Mouse (Mus musculus) T-helper 2 cell (primary cell): ENCODE measurements around the gene Cdk5.

ENCODE experiments used
- in situ Hi-C: fragments of 300-600 bp; cut with MboI, MseI; formaldehyde crosslinking; loops from one replicate; pipeline ENCODE4 v1.15.1; 2025; ENCODE audit warnings: high pct_unique_total_duplicates

Gene Cdk5

DNA sequence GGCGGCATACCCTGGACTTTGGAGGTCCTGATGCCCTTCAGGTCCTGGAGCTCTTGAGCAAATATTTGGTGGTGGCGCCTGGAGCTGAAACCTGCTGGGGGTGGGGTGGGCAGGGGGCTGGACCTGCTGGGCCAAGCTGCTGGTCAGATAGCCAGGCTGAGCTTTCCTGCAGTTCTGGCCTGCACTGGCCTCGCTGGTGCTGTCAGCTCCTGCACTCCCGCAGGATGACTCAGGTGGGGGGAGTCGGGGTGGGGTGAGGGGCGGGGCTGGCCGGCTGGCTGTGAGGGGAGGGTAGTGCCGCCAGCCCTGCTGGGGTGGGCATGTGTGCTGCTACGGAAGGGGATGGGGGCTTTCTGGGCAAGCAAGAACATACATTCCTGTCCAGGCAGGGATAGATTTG is 5.3 kb upstream of the Cdk5 start:
- in situ Hi-C loops: no loop called here

- in situ Hi-C loops: no loop called here
These were observed 4.7 kb upstream of the Cdk5 start for GRCm38 (mm10) chr5:24427981-24428402.

DNA sequence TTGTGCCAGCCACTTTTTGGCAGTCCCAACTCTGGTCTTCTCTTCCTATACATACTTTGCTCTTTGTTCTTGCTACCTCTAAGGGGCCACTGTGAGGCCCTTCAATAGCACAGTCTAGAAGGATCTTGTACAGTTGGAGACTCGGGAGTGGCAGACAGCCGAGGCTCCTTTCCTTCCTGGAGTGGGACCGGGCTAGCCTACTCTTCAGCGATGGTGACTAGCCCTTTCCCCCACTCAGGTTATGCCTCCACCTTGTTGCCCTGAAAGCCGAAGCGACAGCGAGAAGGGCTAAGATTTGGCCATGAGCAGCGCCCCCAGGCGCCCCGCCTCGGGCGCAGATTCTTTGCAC is 3.9 kb upstream of the Cdk5 start:
- in situ Hi-C loops: no loop called here

DNA sequence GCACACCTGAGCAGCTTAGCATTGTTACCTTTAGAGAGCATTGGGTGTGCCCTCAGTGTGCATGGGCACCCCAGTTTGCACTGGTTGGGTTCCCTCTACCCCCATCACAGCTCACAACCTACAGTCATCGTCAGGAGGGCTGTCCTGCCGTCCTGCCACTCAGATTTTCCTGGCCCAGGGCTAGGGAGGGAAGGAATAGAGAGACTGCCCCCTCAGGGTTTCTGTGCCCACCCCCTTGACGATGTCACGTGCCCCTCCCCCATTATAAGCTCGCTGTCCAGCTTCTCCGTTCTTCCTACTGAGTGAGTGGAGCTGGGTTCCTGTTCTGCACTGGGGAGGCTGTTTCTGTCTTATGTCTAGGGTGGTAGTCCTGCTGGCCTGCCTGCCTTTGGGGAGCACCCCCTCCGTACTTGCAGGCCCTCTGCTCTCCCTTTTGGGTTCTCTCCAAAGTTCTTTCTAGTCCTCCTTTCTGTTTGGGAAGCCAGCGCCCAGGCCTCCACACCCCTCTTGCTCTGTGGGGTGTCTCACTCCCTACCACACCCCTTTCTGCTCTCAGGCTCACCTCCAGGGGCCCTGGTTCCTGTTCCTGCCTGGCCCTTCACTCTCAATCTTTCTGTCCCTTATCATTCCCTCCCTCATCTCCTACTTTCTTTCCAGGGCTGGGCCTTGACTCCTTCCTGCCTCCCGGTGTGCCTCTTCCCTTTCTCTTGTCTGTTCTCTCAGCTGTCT is 3.4 kb upstream of the Cdk5 start:
- in situ Hi-C loops: no loop called here

DNA sequence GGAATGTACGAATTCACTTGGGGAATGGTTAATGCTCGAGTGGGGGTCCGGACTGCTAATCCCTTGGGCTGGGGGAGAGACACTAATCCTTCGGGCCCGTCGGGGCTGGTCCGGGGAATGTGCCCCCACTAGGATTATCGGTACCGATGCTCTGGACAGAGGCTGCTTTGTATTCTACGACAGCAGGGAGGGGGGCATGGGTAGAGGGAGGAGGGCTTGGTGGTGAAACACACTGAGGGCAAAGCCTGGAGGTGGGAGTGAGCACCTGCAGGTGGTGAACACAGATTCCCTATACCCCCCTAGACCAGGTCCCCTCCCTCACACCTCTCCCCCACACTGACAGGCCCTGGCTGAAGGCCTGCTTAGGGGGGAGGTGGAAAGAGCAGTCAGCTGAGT is 2.7 kb upstream of the Cdk5 start:
- in situ Hi-C loops: no loop called here

- in situ Hi-C loops: no loop called here
These were observed 2.2 kb upstream of the Cdk5 start for GRCm38 (mm10) chr5:24425421-24426036.

GRCm38 (mm10) chr5:24424861-24425411 is 1.6 kb upstream of the Cdk5 start:
- in situ Hi-C loops: no loop called here

DNA sequence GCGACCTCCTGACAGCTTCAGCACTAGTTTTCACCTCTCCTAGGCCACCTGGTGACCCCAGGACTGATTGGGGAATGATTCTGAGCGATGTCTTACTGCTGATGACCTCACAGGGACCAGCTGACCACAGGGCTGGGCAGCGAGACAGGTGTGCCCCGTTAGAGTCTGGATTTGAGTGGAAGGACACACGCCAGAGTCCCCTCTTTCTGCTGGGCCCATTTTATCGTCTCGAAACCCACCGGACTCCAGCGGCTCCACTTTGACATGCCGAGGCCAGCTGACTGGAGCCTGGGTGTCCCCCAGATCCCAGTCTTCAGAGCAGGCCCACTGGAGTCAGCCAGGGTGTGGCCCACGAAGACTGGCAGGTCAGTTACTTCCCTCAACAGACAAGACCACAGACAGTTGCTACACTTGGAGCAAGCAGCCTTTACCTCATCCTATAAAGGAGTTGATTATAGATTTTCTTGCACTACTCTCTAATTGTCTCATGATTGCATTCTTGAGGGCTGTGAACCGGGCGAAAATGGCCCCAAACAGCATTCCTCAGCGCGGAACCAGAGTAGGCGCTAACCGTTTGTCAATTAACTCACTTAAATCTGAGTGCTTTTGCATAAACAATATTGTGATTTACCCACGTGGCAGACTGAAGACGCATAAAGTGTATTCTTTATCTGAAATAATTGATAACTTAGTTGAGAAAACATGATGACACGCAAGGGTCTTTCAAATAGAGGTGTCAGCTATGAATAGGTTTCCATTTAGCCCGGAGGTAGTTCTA is 863 bp upstream of the Cdk5 start:
- in situ Hi-C loops: no loop called here

DNA sequence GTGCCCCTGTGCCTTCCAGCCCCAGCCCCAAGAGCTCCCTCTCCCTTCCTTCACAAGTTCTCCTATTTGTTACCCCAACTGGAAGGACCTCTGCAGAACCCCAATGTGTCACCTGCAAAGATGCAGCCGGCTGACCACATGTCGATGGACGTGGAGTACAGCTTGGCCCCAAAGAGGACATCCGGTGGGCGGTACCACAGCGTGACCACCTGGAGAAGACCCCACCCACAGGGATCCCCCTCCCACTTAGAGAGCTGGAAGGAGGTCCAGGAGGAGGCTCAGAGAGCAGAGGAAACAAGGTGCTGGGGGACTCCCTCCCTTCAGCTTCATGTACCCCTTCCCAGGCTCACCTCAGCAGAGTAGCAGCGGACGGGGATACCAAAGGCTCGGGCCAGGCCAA is 2.9 kb downstream of the Cdk5 start:
- in situ Hi-C loops: no loop called here

- in situ Hi-C loops: no loop called here
These were observed 5.7 kb downstream of the Cdk5 start for GRCm38 (mm10) chr5:24417587-24417986.

DNA sequence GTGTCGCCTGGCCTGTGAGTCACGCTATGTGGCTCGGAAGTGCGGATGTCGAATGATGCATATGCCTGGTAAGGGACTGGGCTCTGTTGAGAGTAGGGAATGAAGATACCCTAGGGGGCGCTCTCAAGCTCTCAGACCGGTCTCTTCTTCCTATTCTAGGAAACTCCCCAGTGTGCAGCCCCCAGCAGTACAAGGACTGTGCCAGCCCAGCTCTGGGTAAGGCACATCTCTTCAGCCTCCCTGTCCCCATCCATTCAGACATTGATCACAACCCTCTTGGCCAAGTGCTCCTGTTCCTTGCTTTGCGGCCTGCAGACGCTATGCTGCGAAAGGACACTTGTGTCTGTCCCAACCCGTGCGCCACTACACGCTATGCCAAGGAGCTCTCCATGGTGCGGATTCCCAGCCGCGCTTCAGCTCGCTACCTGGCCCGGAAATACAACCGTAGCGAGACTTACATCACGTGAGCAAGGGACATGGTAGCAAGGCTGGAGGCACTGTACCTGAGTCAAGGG is 7.1 kb downstream of the Cdk5 start:
- in situ Hi-C loops: no loop called here

DNA sequence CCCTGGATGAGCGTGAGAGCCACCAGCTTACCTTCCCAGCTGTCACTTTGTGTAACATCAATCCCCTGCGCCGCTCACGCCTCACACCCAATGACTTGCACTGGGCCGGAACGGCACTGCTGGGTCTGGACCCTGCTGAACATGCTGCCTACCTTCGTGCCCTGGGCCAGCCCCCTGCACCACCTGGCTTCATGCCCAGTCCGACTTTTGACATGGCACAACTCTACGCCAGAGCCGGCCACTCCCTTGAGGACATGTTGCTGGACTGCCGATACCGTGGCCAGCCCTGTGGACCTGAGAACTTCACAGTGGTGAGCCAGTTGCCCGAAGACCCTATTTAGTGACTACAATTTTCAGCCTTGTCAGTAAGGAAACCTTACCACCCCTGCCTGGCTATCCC is 9.4 kb downstream of the Cdk5 start:
- in situ Hi-C loops: no loop called here

DNA sequence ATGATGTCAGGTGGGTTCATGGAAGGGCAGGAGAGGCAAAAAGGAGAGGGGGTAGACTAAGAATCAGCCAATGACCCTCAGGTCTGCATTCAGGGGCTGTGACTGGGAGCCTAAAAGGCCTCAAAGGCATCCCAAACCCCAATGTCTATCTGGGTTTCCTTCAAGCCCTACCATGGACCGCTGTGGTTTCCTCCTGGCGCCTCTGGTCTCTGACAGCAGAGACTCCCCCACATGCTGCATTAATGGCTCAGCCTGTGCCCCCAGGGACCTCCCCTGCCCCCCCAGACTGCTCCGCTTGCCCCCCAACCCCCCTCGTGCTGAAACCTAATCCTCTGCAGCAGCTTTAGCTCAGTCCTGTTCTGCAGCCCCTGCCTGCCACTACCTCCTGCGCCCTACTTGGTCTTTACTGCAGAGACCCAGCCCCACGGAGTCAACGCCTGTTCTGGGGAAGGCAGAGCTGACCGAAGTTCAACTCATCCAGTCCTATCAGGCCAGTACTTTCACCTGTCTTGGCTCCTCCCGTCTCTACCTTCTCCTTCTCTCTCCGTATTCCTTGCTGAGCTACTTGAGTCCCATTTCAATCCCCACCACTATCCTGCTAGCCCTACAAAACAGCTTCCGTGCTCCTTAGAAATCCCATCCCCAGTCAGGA is 10.2 kb downstream of the Cdk5 start, which contains the start of gene Asic3:
Gene Asic3, plus strand, starts transcription at position 351 of the 652 bp plus-strand sequence.
- in situ Hi-C loops: no loop called here

- in situ Hi-C loops: no loop called here
These were observed 11.3 kb downstream of the Cdk5 start for GRCm38 (mm10) chr5:24412063-24412462.

DNA sequence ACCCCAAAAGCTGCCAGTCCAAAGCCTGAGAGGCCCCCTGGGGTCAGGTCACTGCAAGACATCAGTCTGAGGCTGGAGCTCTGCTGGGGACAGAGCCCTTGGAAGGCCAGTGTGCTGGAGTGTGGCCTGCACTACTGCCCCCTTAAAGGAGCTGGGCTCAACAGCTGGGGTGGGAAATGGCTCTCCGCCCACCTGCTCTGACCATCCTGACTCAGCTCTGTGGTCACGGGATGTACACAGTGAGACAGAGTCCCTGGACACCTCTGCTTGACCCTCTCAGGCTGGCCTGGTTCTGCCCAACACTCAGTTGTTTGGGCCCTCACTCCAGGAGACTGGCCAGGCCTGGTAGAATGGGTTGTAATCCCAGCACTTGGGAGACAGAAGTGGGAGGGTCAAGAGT is 13.9 kb downstream of the Cdk5 start:
- in situ Hi-C loops: no loop called here

- in situ Hi-C loops: no loop called here
These were observed 14.7 kb downstream of the Cdk5 start for GRCm38 (mm10) chr5:24408651-24409050.

DNA sequence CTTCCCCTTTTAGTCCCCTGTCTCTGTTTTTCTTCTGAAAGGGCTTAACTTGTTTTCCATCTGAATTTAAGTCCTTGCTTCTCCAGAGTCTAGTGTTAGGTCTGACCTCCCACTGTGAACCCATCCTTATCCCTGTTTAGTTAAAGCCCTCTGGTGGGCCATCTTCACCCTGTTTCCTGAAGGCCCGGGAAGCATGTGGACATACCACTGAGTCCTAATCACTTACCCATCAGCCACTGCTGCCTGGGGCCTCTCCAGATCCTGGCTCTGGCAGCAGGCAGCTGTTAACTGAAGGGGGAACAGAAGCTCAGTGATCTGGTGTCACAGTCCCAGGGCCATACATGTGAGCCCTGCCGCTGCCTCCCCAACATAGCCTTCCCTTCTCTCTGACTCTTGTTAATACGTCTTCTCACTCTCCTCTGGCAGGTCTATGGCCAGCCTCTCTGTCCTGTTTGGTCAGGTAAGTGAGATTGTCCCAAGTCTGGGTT is 17.9 kb downstream of the Cdk5 start:
- in situ Hi-C loops: no loop called here

DNA sequence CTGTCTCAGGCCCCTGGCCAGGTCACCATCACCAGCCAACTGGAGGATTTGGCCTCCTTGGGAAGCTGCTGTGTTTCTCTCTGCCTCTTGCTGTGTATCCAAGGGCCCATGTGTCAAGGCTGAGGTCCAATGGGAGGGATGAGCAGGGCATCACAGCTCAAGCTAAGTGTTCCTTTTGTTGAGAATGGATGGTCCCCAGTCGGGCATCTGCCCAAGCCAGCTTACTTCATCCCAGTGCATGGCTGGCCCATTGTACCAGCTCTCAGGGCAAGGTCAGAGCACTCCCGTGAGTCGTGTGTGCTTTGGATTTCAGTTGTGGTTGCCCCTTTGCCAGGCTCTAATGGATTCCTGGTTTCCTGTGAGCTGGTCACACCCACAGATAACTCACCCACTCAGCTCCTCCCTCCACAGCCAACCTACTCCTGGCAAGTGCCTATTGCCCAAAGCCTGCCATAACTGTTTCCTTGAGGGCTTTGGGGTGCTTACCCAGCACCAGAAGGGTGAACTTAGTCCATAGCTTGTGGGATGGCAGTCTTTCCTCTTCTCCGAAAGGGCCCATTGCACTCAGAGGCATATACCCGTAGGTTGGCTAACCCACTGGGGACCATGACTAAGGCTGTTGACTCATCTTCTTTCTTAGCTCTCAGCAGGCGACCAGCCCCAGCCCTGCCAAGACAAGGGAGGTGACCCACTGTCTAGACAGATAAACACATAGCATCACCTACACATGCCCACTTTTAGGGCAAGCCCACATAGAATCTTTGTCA is 18.6 kb downstream of the Cdk5 start:
- in situ Hi-C loops: no loop called here

GRCm38 (mm10) chr5:24401969-24402368 is 21.4 kb downstream of the Cdk5 start:
- in situ Hi-C loops: no loop called here

- in situ Hi-C loops: no loop called here
These were observed 22.3 kb downstream of the Cdk5 start for GRCm38 (mm10) chr5:24400911-24401605.
